Mouse (Mus musculus) heart, embryonic 14.5 days (tissue): ENCODE measurements around the gene C130074G19Rik. TPM values are rescaled to one million over a fixed set of nuclear protein-coding genes. Genes with fewer than 3 reads are reported as not detected.

Experiments used
- ATAC-seq: fragments of 200-750 bp; cut with Nextera tagmentation; 2 replicates; pipeline ENCODE4 v1.8.0; 2017; ENCODE audit warnings: low read depth, moderate TSS enrichment; ENCODE audit not compliant: insufficient number of reproducible peaks, insufficient read depth, low FRiP score
- H3K27ac ChIP-seq, 2 experiments: fragments of 200-500 bp in 1 of 2; fragments of 300-500 bp in 1 of 2; sonication (generic) in 1 of 2; replicated peaks in 1 of 2; 2 replicates each; pipeline ENCODE4 v1.5.1; 2012 to 2014; ENCODE audit warnings: low read depth in 2 of 2, low read length in 2 of 2, control low read depth in 1 of 2, mild to moderate bottlenecking in 1 of 2, mixed read lengths in 1 of 2; ENCODE audit not compliant: control insufficient read depth in 1 of 2, insufficient read depth in 1 of 2
- H3K27me3 ChIP-seq: fragments of 300-500 bp; sonication (generic); 2 replicates; pipeline ENCODE4 v1.6.1; 2014; ENCODE audit warnings: mild to moderate bottlenecking, low read length, control low read depth; ENCODE audit not compliant: control insufficient read depth, insufficient read depth
- H3K36me3 ChIP-seq: fragments of 300-500 bp; sonication (generic); 2 replicates; pipeline ENCODE4 v1.6.1; 2014; ENCODE audit warnings: mild to moderate bottlenecking, control low read depth, low read length, mixed read lengths; ENCODE audit not compliant: control insufficient read depth, insufficient read depth
- H3K4me1 ChIP-seq, 2 experiments: fragments of 200-500 bp in 1 of 2; fragments of 300-500 bp in 1 of 2; sonication (generic) in 1 of 2; 2 replicates each; pipeline ENCODE4 v1.6.1; 2012 to 2014; ENCODE audit warnings: low read length in 2 of 2, control low read depth in 1 of 2, mixed read lengths in 1 of 2; ENCODE audit not compliant: control insufficient read depth in 2 of 2, insufficient read depth in 2 of 2
- H3K4me2 ChIP-seq: fragments of 300-500 bp; sonication (generic); 2 replicates; pipeline ENCODE4 v1.6.1; 2014; ENCODE audit warnings: mild to moderate bottlenecking, low read length
- H3K4me3 ChIP-seq, 2 experiments: fragments of 200-500 bp in 1 of 2; fragments of 300-500 bp in 1 of 2; sonication (generic) in 1 of 2; 2 replicates each; pipeline ENCODE4 v1.5.1; 2012 to 2014; ENCODE audit warnings: low read length in 2 of 2, mild to moderate bottlenecking in 2 of 2, control low read depth in 1 of 2, low read depth in 1 of 2, moderate library complexity in 1 of 2; ENCODE audit not compliant: control insufficient read depth in 1 of 2, insufficient read depth in 1 of 2
- H3K9ac ChIP-seq: fragments of 300-500 bp; sonication (generic); 2 replicates; pipeline ENCODE4 v1.6.1; 2014; ENCODE audit warnings: mild to moderate bottlenecking, low read length
- H3K9me3 ChIP-seq: fragments of 300-500 bp; sonication (generic); 2 replicates; pipeline ENCODE4 v1.6.1; 2016; ENCODE audit warnings: low read length, control low read depth; ENCODE audit not compliant: control insufficient read depth
- WGBS: fragments of 180-500 bp; shearing (Covaris S2); extraction: QIAGEN DNeasy Blood & Tissue Kit; methylation state at CpG from one replicate; pipeline ENCODE4 v1.1.7; 2014; 5-methylcytosine and 5-hydroxymethylcytosine counted together
- polyA plus RNA-seq: library from polyadenylated mRNA; unstranded; fragments of >200 nt; fragmentation: Nextera tagmentation; extraction: Ambion mirVana; gene quantifications from 2 replicates; pipeline ENCODE4 v1.2.1, GENCODE M21; 2014

C130074G19Rik gene
- polyA plus RNA-seq, 1 experiment from 2014 or later = 1.3 TPM

- H3K27ac ChIP-seq = no peak overlapping the region
- H3K4me3 ChIP-seq = no peak overlapping the region
- no peaks in the 10 kb centered on the region for H3K4me1 ChIP-seq
- ATAC-seq = no peak
- no peaks in the 10 kb centered on the region for H3K27me3 ChIP-seq
- no peaks in the 10 kb centered on the region for H3K9me3 ChIP-seq
- H3K4me2 ChIP-seq = no peak overlapping the region
- H3K9ac ChIP-seq = no peak overlapping the region
- 74% methylated on average over 7 of the region's 7 CpGs for WGBS
- H3K36me3 ChIP-seq = peaks cover 67% of the 10 kb centered on the region
Observed at GRCm38 (mm10) chr1:184833499-184833898, 49.5 kb downstream of the C130074G19Rik start.

GRCm38 (mm10) chr1:184832211-184832610 is 50.8 kb downstream of the C130074G19Rik start:
- Histone ChIP-seq H3K27ac (no peak overlapping the region), H3K9ac (no peak overlapping the region), H3K4me1 (peaks cover 5% of the 10 kb centered on the region in 2 experiments), H3K36me3 (peaks cover 58% of the 10 kb centered on the region), H3K9me3 (no peaks in the 10 kb centered on the region), H3K4me2 (no peak overlapping the region), H3K27me3 (no peaks in the 10 kb centered on the region), H3K4me3 (no peak overlapping the region)
- 81% methylated on average over 10 of the region's 10 CpGs for WGBS
- no peak; the same call in 1 of the 2 replicates for ATAC-seq

- peaks cover 45% of the 10 kb centered on the region for H3K36me3 ChIP-seq
- 78% methylated on average over 8 of the region's 8 CpGs for WGBS
Observed at GRCm38 (mm10) chr1:184829897-184830296, 53.1 kb downstream of the C130074G19Rik start.

GRCm38 (mm10) chr1:184827175-184827701 is 55.8 kb downstream of the C130074G19Rik start:
- 22% methylated on average over 23 of the region's 23 CpGs for WGBS
- ATAC-seq = no peak
- Histone ChIP-seq H3K27me3 (no peaks in the 10 kb centered on the region), H3K4me1 (peaks cover 11 to 13% of the 10 kb centered on the region in 2 experiments), H3K4me3 (peak overlapping the region; percentile 29 to 39), H3K9ac (peak overlapping the region; percentile 64), H3K36me3 (peaks cover 32% of the 10 kb centered on the region), H3K9me3 (no peaks in the 10 kb centered on the region), H3K27ac (no peak overlapping the region), H3K4me2 (peak overlapping the region; percentile 62)

More at GRCm38 (mm10) chr1:184829897-184830296, 53.1 kb downstream of the C130074G19Rik start:
- no peak overlapping the region for H3K27ac ChIP-seq
- H3K9ac ChIP-seq = no peak overlapping the region
- ATAC-seq = no peak
- H3K9me3 ChIP-seq = no peaks in the 10 kb centered on the region
- H3K27me3 ChIP-seq = no peaks in the 10 kb centered on the region
- H3K4me1 ChIP-seq = peaks cover 6 to 9% of the 10 kb centered on the region in 2 experiments
- H3K4me3 ChIP-seq = no peak overlapping the region
- H3K4me2 ChIP-seq = no peak overlapping the region

GRCm38 (mm10) chr1:184825093-184825492 is 57.9 kb downstream of the C130074G19Rik start:
- Histone ChIP-seq H3K36me3 (peaks cover 32% of the 10 kb centered on the region), H3K9me3 (no peaks in the 10 kb centered on the region), H3K27ac (0 out of 4 replicates have a peak overlapping the region, but pooled peaks of 1 of the 2 experiments have one; percentile 42), H3K27me3 (no peaks in the 10 kb centered on the region), H3K4me2 (peak overlapping the region; percentile 54), H3K4me1 (peaks cover 11 to 13% of the 10 kb centered on the region in 2 experiments), H3K4me3 (no peak overlapping the region), H3K9ac (no peak overlapping the region)
- ATAC-seq = no peak
- WGBS = 24% methylated on average over 11 of the region's 11 CpGs

GRCm38 (mm10) chr1:184824439-184824851 is 58.6 kb downstream of the C130074G19Rik start:
- H3K4me3 ChIP-seq = no peak overlapping the region

GRCm38 (mm10) chr1:184822678-184823077 is 60.3 kb downstream of the C130074G19Rik start:
- no peak for ATAC-seq
- Histone ChIP-seq H3K27me3 (no peaks in the 10 kb centered on the region), H3K9ac (no peak overlapping the region), H3K9me3 (no peaks in the 10 kb centered on the region), H3K4me3 (no peak overlapping the region), H3K4me1 (peaks cover 11 to 12% of the 10 kb centered on the region in 2 experiments), H3K27ac (no peak overlapping the region), H3K36me3 (peaks cover 45% of the 10 kb centered on the region), H3K4me2 (peak overlapping the region; percentile 38)
- WGBS = 15% methylated on average over 11 of the region's 11 CpGs

More at GRCm38 (mm10) chr1:184824439-184824851, 58.6 kb downstream of the C130074G19Rik start:
- Histone ChIP-seq H3K27me3 (no peaks in the 10 kb centered on the region), H3K36me3 (peaks cover 32% of the 10 kb centered on the region), H3K9me3 (no peaks in the 10 kb centered on the region), H3K9ac (no peak overlapping the region), H3K4me1 (peaks cover 11 to 13% of the 10 kb centered on the region in 2 experiments), H3K4me2 (peak overlapping the region; percentile 54), H3K27ac (0 out of 4 replicates have a peak overlapping the region, but pooled peaks of 1 of the 2 experiments have one; percentile 42)
- peak; percentile 71 for ATAC-seq
- 5% methylated on average over 12 of the region's 12 CpGs for WGBS
